ENCODE assay signal across 19 mouse cellular contexts in genomic region chr17:15820761-15821160, GRCm38 (mm10). TPM values are rescaled to one million over a fixed set of nuclear protein-coding genes. Genes with fewer than 3 reads are reported as not detected.
A peak's percentile ranks its signal among the peaks of the same experiment; 100 is the strongest.
DNase-seq lines count a peak whose midpoint lies in the region; ATAC-seq lines count a peak whose summit lies in the region.
"Had no signal": no experiment of that assay in that cellular context is flagged by ENCODE, and none has a peak within 500 bp of the region (broad histone marks: within the 10 kb centered on the region; RNA-seq: fewer than 3 reads in every experiment).

No protein-coding gene starts in this region.

- no peak overlapping the region for H3K27ac ChIP-seq in heart, embryonic 12.5 days (ENCODE audit: poor library complexity, severe bottlenecking)
- no peak overlapping the region for H3K27ac ChIP-seq in midbrain, embryonic 12.5 days (replicated peaks)
- no peak overlapping the region for H3K27ac ChIP-seq in midbrain, embryonic 10.5 days (replicated peaks)
- 0 out of 2 replicates have a peak overlapping the region, but pooled peaks have one; percentile 0 for H3K27ac ChIP-seq in limb, embryonic 10.5 days
- no peak overlapping the region for H3K27ac ChIP-seq in stomach, embryonic 15.5 days
- H3K27ac ChIP-seq: heart, embryonic 13.5 days; kidney, postnatal 0 days had no signal

- WGBS in heart, embryonic 12.5 days: 83% methylated on average over 10 of the region's 10 CpGs
- 83% methylated on average over 10 of the region's 10 CpGs for WGBS in midbrain, embryonic 12.5 days
- 82% methylated on average over 10 of the region's 10 CpGs for WGBS in midbrain, embryonic 10.5 days
- 70% methylated on average over 10 of the region's 10 CpGs for WGBS in limb, embryonic 10.5 days
- WGBS in stomach, embryonic 15.5 days: 71% methylated on average over 10 of the region's 10 CpGs

- H3K4me1 ChIP-seq in heart, embryonic 12.5 days (replicated peaks): peaks cover 45% of the 10 kb centered on the region
- peaks cover 39% of the 10 kb centered on the region for H3K4me1 ChIP-seq in midbrain, embryonic 12.5 days
- peaks cover 40% of the 10 kb centered on the region for H3K4me1 ChIP-seq in midbrain, embryonic 10.5 days
- peaks cover 54% of the 10 kb centered on the region for H3K4me1 ChIP-seq in limb, embryonic 10.5 days
- peaks cover 13% of the 10 kb centered on the region for H3K4me1 ChIP-seq in stomach, embryonic 15.5 days

- no peak overlapping the region for H3K9ac ChIP-seq in heart, embryonic 12.5 days
- H3K9ac ChIP-seq in midbrain, embryonic 12.5 days (replicated peaks): no peak overlapping the region
- H3K9ac ChIP-seq in stomach, embryonic 15.5 days: no peak overlapping the region
- H3K9ac ChIP-seq: heart, embryonic 13.5 days; lung, embryonic 14.5 days had no signal

- no peak overlapping the region for H3K4me3 ChIP-seq in heart, embryonic 12.5 days
- H3K4me3 ChIP-seq in midbrain, embryonic 12.5 days: no peak overlapping the region
- H3K4me3 ChIP-seq in midbrain, embryonic 10.5 days: no peak overlapping the region
- no peak overlapping the region for H3K4me3 ChIP-seq in limb, embryonic 10.5 days
- 0 out of 2 replicates have a peak overlapping the region, but pooled peaks have one; percentile 4 for H3K4me3 ChIP-seq in stomach, embryonic 15.5 days (replicated peaks)
- H3K4me3 ChIP-seq: heart, embryonic 13.5 days; megakaryocyte, embryonic 14.5 days had no signal

- H3K4me2 ChIP-seq in heart, embryonic 12.5 days: no peak overlapping the region
- peak overlapping the region; percentile 2; the same call in 1 of the 2 replicates for H3K4me2 ChIP-seq in midbrain, embryonic 12.5 days (replicated peaks)
- H3K4me2 ChIP-seq in stomach, embryonic 15.5 days: peak overlapping the region; percentile 32
- H3K4me2 ChIP-seq: heart, embryonic 13.5 days; lung, embryonic 14.5 days had no signal

- H3K9me3 ChIP-seq in heart, embryonic 12.5 days (replicated peaks): no peaks in the 10 kb centered on the region
- H3K9me3 ChIP-seq in midbrain, embryonic 12.5 days: no peaks in the 10 kb centered on the region
- H3K9me3 ChIP-seq in midbrain, embryonic 10.5 days (replicated peaks): no peaks in the 10 kb centered on the region
- H3K9me3 ChIP-seq in limb, embryonic 10.5 days (replicated peaks): no peaks in the 10 kb centered on the region
- no peaks in the 10 kb centered on the region for H3K9me3 ChIP-seq in stomach, embryonic 15.5 days
- H3K9me3 ChIP-seq: heart, embryonic 13.5 days had no signal

- peaks cover 20% of the 10 kb centered on the region for H3K36me3 ChIP-seq in heart, embryonic 12.5 days
- H3K36me3 ChIP-seq in midbrain, embryonic 12.5 days: peaks cover 39% of the 10 kb centered on the region
- H3K36me3 ChIP-seq in midbrain, embryonic 10.5 days: peaks cover 54% of the 10 kb centered on the region
- peaks cover 44% of the 10 kb centered on the region for H3K36me3 ChIP-seq in limb, embryonic 10.5 days
- no peaks in the 10 kb centered on the region for H3K36me3 ChIP-seq in stomach, embryonic 15.5 days

- peak; percentile 89 for DNase-seq in heart, adult 11 months
- no peak for DNase-seq in midbrain, embryonic 10.5 days (ENCODE audit: low spot score)
- no peak for DNase-seq in limb, embryonic 10.5 days (ENCODE audit: low spot score)
- no peak for DNase-seq in adrenal gland, postnatal 10 days
- DNase-seq in thymus, postnatal 10 days (ENCODE audit: low spot score in 2 of 2): no peak
- DNase-seq: adrenal gland, adult 8-10 months; B cell, adult 2 months; left cerebral cortex, postnatal 4 days; retina, postnatal 1 day; spleen, adult 18-20 months; thymus, adult 18-20 months had no signal

- no peaks in the 10 kb centered on the region for H3K27me3 ChIP-seq in heart, embryonic 12.5 days (replicated peaks)
- no peaks in the 10 kb centered on the region for H3K27me3 ChIP-seq in midbrain, embryonic 12.5 days
- no peaks in the 10 kb centered on the region for H3K27me3 ChIP-seq in midbrain, embryonic 10.5 days (ENCODE audit: low read depth, poor library complexity, severe bottlenecking)
- no peaks in the 10 kb centered on the region for H3K27me3 ChIP-seq in limb, embryonic 10.5 days (ENCODE audit: low read depth, poor library complexity, severe bottlenecking)
- no peaks in the 10 kb centered on the region for H3K27me3 ChIP-seq in stomach, embryonic 15.5 days (replicated peaks)
- H3K27me3 ChIP-seq: heart, embryonic 13.5 days had no signal

- no peak for ATAC-seq in heart, embryonic 12.5 days (ENCODE audit: insufficient number of reproducible peaks, low FRiP score)
- no peak for ATAC-seq in midbrain, embryonic 12.5 days (ENCODE audit: low FRiP score, low read depth)
- no peak for ATAC-seq in stomach, embryonic 15.5 days (ENCODE audit: insufficient read depth, low FRiP score, low read depth)
- ATAC-seq: forebrain, embryonic 14.5 days had no signal

RNA-seq across cellular contexts. Expression of gene Rgmb, which starts 10.1 kb away (rescaled TPM):
- 13.8 and 15.6 TPM in 2 replicates for polyA plus RNA-seq in heart, embryonic 12.5 days (2016; fragmentation: Nextera tagmentation; extraction: Ambion mirVana)
- polyA plus RNA-seq in midbrain, embryonic 12.5 days (2016; fragmentation: Nextera tagmentation; extraction: Ambion mirVana): 101 and 124 TPM in 2 replicates
- polyA plus RNA-seq in midbrain, embryonic 10.5 days (2016; fragmentation: Nextera tagmentation; extraction: Ambion mirVana): 27.6 and 43.0 TPM in 2 replicates
- polyA plus RNA-seq in limb, embryonic 10.5 days (2016; fragmentation: Nextera tagmentation; extraction: Ambion mirVana): 9.0 and 14.2 TPM in 2 replicates
- polyA plus RNA-seq in stomach, embryonic 15.5 days (2015; fragmentation: Nextera tagmentation; extraction: Ambion mirVana): 49.6 and 53.1 TPM in 2 replicates
- total RNA-seq in adrenal gland, postnatal 10 days (2021): 10 to 100 TPM; 21.7 to 26.4 TPM
